Comparison of ENCODE assay signal across 19 mouse cellular contexts in genomic region chr16:39390626-39391025, GRCm38 (mm10).
DNase-seq lines count a peak whose midpoint lies in the region.
"Had no signal": no experiment of that assay in that cellular context is flagged by ENCODE, and none has a peak within 500 bp of the region (broad histone marks: within the 10 kb centered on the region; RNA-seq: fewer than 3 reads in every experiment).

No protein-coding gene starts in this region.

- H3K4me3 ChIP-seq in heart, embryonic 10.5 days, result no peak overlapping the region
- H3K4me3 ChIP-seq: embryonic facial prominence, embryonic 10.5 days; embryonic facial prominence, embryonic 12.5 days; forebrain, embryonic 13.5 days; forebrain, embryonic 15.5 days had no signal

- no peaks in the 10 kb centered on the region for H3K27me3 ChIP-seq in heart, embryonic 10.5 days (ENCODE audit: insufficient read depth, poor library complexity, severe bottlenecking)
- H3K27me3 ChIP-seq: CH12.LX; embryonic facial prominence, embryonic 12.5 days; forebrain, embryonic 13.5 days; forebrain, embryonic 15.5 days had no signal

- WGBS in heart, embryonic 10.5 days, result 80% methylated on average over 3 of the region's 3 CpGs

- no peaks in the 10 kb centered on the region for H3K36me3 ChIP-seq in heart, embryonic 10.5 days
- H3K36me3 ChIP-seq: embryonic facial prominence, embryonic 10.5 days; embryonic facial prominence, embryonic 12.5 days; forebrain, embryonic 15.5 days; G1E had no signal

- H3K27ac ChIP-seq in heart, embryonic 10.5 days, result no peak overlapping the region
- H3K27ac ChIP-seq: embryonic facial prominence, embryonic 10.5 days; embryonic facial prominence, embryonic 12.5 days; forebrain, embryonic 13.5 days; forebrain, embryonic 15.5 days had no signal

- H3K9me3 ChIP-seq in heart, embryonic 10.5 days, result no peaks in the 10 kb centered on the region
- H3K9me3 ChIP-seq: embryonic facial prominence, embryonic 10.5 days; embryonic facial prominence, embryonic 12.5 days; forebrain, embryonic 13.5 days; forebrain, embryonic 15.5 days had no signal

- DNase-seq in adrenal gland, adult 2 months, result peak; percentile 45
- DNase-seq in adrenal gland, adult 18-20 months (ENCODE audit: low spot score in 2 of 2), result no peak
- peak; percentile 2 for DNase-seq in adrenal gland, postnatal 10 days
- no peak for DNase-seq in adrenal gland, postnatal 4 days (ENCODE audit: low spot score in 2 of 2)
- peak; percentile 87 for DNase-seq in Muller cell, postnatal 12 days (ENCODE audit: inconsistent ontology term)
- peak; percentile 5 to 7 for DNase-seq in adrenal gland, postnatal 36 days
- DNase-seq in right cerebral cortex, postnatal 25 days, result no peak
- no peak for DNase-seq in heart, embryonic 10.5 days (ENCODE audit: low spot score)
- DNase-seq: B cell, adult 2 months; cerebellum, adult 11-12 months; cerebellum, adult 2 months; cerebellum, adult 9-10 months; forebrain, postnatal 0 days had no signal

- H3K4me1 ChIP-seq in heart, embryonic 10.5 days, result 0 out of 2 replicates have a peak, but pooled peaks cover 2% of the 10 kb centered on the region
- H3K4me1 ChIP-seq: embryonic facial prominence, embryonic 10.5 days; embryonic facial prominence, embryonic 12.5 days; forebrain, embryonic 13.5 days; forebrain, embryonic 15.5 days had no signal

Comparison
In these comparisons a context has a peak if more than half of its experiments do, and no peak if none do; other contexts are left out.
1. DNase-seq: peak in adrenal gland, adult 2 months (single experiment), adrenal gland, postnatal 10 days (single experiment), Muller cell, postnatal 12 days (single experiment) and adrenal gland, postnatal 36 days (2 of 2); none in adrenal gland, adult 18-20 months (0 of 2), adrenal gland, postnatal 4 days (0 of 2), right cerebral cortex, postnatal 25 days (single experiment) and heart, embryonic 10.5 days (single experiment).